ENCODE assay signal across 8 mouse cellular contexts in the genomic region with DNA sequence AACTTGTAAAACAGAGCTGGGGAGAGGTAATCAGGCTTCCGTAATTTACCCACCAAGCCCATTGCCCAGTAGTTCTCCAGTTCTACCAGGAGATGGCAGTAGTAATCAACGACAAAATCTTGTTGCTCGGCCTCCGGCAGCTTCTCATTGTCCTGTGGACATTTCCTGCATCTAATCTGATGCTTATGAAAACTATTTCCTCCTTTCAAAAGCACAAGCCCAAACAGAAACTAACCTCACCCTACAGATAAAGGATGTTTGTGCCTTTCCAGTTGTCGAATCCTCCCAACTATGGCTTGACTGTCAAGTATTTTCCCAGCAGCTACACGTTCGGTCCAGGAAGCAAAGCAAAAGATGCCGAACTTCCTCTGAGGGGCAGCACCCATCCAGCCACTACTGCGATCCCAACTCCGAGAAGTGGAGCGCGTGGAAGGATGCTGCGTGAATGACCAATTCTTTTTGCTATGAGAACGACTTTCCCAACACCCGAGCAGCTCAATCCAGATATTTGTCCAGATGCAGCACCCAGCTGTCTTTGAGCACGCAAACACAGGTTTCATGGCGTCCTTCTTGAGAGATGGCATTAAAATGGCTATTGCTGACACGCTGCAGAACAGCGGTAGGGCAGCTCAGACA.
DNase-seq lines count a peak whose midpoint lies in the region; ATAC-seq and TF ChIP-seq lines count a peak whose summit lies in the region.

No protein-coding gene starts in this region.

- peak; percentile 72 for DNase-seq in c-Kit-positive CD71-negative TER-119-negative erythroid progenitor cells, embryonic 14.5 days (ENCODE audit: low read depth)
- peak; percentile 67 for DNase-seq in hindbrain, embryonic 10.5 days (ENCODE audit: low spot score)
- peak; percentile 84 for DNase-seq in layer of hippocampus, adult 9-10 months (ENCODE audit: low spot score)
- peak; percentile 96 for DNase-seq in lung, embryonic 14.5 days
- peak; percentile 77 for DNase-seq in thymus, adult 2 months

- no peaks in the 10 kb centered on the region for H3K9me3 ChIP-seq in E14TG2a.4 (ENCODE audit: low read length)
- H3K9me3 ChIP-seq in forebrain, embryonic 15.5 days, result no peaks in the 10 kb centered on the region
- H3K9me3 ChIP-seq in hindbrain, embryonic 10.5 days, result no peaks in the 10 kb centered on the region
- no peaks in the 10 kb centered on the region; the same call in 1 of the 2 replicates for H3K9me3 ChIP-seq in lung, embryonic 14.5 days (ENCODE audit: low read depth, low read length)
- no peaks in the 10 kb centered on the region for H3K9me3 ChIP-seq in neural tube, embryonic 15.5 days (replicated peaks)

- TF ChIP-seq CTCF in E14TG2a.4 (conservative IDR thresholded peaks at IDR 0.05; ENCODE audit: low read length), result peak; percentile 99
- peak; percentile 84 for TF ChIP-seq CTCF in lung, embryonic 14.5 days (IDR thresholded peaks at IDR 0.05; ENCODE audit: low read depth)
- TF ChIP-seq CTCF in thymus, adult 2 months (IDR thresholded peaks at IDR 0.05; ENCODE audit: borderline replicate concordance, control insufficient read depth, extremely low read depth, insufficient read depth, low read length, poor library complexity), result no peak

- no peak for TF ChIP-seq POLR2A in thymus, adult 2 months (IDR thresholded peaks at IDR 0.05; ENCODE audit: control insufficient read depth, extremely low read depth, insufficient read depth, low read length, poor library complexity)

- no peaks in the 10 kb centered on the region for H3K36me3 ChIP-seq in E14TG2a.4 (ENCODE audit: insufficient read depth, low read length)
- no peaks in the 10 kb centered on the region for H3K36me3 ChIP-seq in forebrain, embryonic 15.5 days
- no peaks in the 10 kb centered on the region for H3K36me3 ChIP-seq in hindbrain, embryonic 10.5 days
- no peaks in the 10 kb centered on the region for H3K36me3 ChIP-seq in lung, embryonic 14.5 days (ENCODE audit: insufficient read depth)
- no peaks in the 10 kb centered on the region for H3K36me3 ChIP-seq in neural tube, embryonic 15.5 days
- H3K36me3 ChIP-seq in thymus, adult 2 months (ENCODE audit: control insufficient read depth, insufficient read depth, low read length), result no peaks in the 10 kb centered on the region

- peak overlapping the region; percentile 65 for H3K4me2 ChIP-seq in forebrain, embryonic 15.5 days (replicated peaks)
- H3K4me2 ChIP-seq in lung, embryonic 14.5 days, result peak overlapping the region; percentile 80
- H3K4me2 ChIP-seq in neural tube, embryonic 15.5 days, result peak overlapping the region; percentile 76

- WGBS in forebrain, embryonic 15.5 days, result under 1% methylated on average over 19 of the region's 19 CpGs
- WGBS in hindbrain, embryonic 10.5 days, result under 1% methylated on average over 19 of the region's 19 CpGs
- WGBS in lung, embryonic 14.5 days, result 1% methylated on average over 19 of the region's 19 CpGs
- WGBS in neural tube, embryonic 15.5 days, result under 1% methylated on average over 19 of the region's 19 CpGs
- WGBS in thymus, adult 2 months, result 5% methylated on average over 19 of the region's 19 CpGs

- H3K4me1 ChIP-seq in E14TG2a.4 (replicated peaks; ENCODE audit: low read depth, low read length), result peaks cover 81% of the 10 kb centered on the region
- peaks cover 8% of the 10 kb centered on the region; the same call in 1 of the 2 replicates for H3K4me1 ChIP-seq in forebrain, embryonic 15.5 days
- H3K4me1 ChIP-seq in hindbrain, embryonic 10.5 days (replicated peaks), result peaks cover 18% of the 10 kb centered on the region
- H3K4me1 ChIP-seq in lung, embryonic 14.5 days (ENCODE audit: insufficient read depth), result no peaks in the 10 kb centered on the region
- H3K4me1 ChIP-seq in neural tube, embryonic 15.5 days, result peaks cover 5% of the 10 kb centered on the region; the same call in 1 of the 2 replicates
- peaks cover 8% of the 10 kb centered on the region; the same call in 1 of the 2 replicates for H3K4me1 ChIP-seq in thymus, adult 2 months (replicated peaks; ENCODE audit: control insufficient read depth, insufficient read depth, low read length)

- peak; percentile 72 for ATAC-seq in forebrain, embryonic 15.5 days (replicated peaks)
- peak; percentile 72 for ATAC-seq in lung, embryonic 14.5 days (ENCODE audit: insufficient read depth)
- ATAC-seq in neural tube, embryonic 15.5 days (ENCODE audit: low FRiP score), result peak; percentile 86

- peak overlapping the region; percentile 45 for H3K9ac ChIP-seq in forebrain, embryonic 15.5 days (replicated peaks)
- peak overlapping the region; percentile 56 for H3K9ac ChIP-seq in lung, embryonic 14.5 days
- H3K9ac ChIP-seq in neural tube, embryonic 15.5 days (replicated peaks), result peak overlapping the region; percentile 48

- peak overlapping the region; percentile 61 for H3K4me3 ChIP-seq in E14TG2a.4 (replicated peaks; ENCODE audit: low read length)
- peak overlapping the region; percentile 43 for H3K4me3 ChIP-seq in forebrain, embryonic 15.5 days
- peak overlapping the region; percentile 58 for H3K4me3 ChIP-seq in hindbrain, embryonic 10.5 days
- H3K4me3 ChIP-seq in lung, embryonic 14.5 days (ENCODE audit: low read depth, low read length), result peak overlapping the region; percentile 39
- peak overlapping the region; percentile 47 for H3K4me3 ChIP-seq in neural tube, embryonic 15.5 days (replicated peaks)
- H3K4me3 ChIP-seq in thymus, adult 2 months (ENCODE audit: control insufficient read depth, insufficient read depth, low read length), result peak overlapping the region; percentile 75

- no peak overlapping the region for H3K27ac ChIP-seq in forebrain, embryonic 15.5 days (replicated peaks)
- H3K27ac ChIP-seq in hindbrain, embryonic 10.5 days, result peak overlapping the region; percentile 76
- H3K27ac ChIP-seq in lung, embryonic 14.5 days (ENCODE audit: low read depth), result peak overlapping the region; percentile 85
- H3K27ac ChIP-seq in neural tube, embryonic 15.5 days (replicated peaks), result peak overlapping the region; percentile 38; the same call in 1 of the 2 replicates
- no peak overlapping the region for H3K27ac ChIP-seq in thymus, adult 2 months (ENCODE audit: control insufficient read depth, insufficient read depth, low read length)

- H3K27me3 ChIP-seq in E14TG2a.4 (ENCODE audit: insufficient read depth, low read length), result no peaks in the 10 kb centered on the region; the same call in 1 of the 2 replicates
- peaks cover 30% of the 10 kb centered on the region for H3K27me3 ChIP-seq in forebrain, embryonic 15.5 days
- peaks cover 58% of the 10 kb centered on the region for H3K27me3 ChIP-seq in hindbrain, embryonic 10.5 days (ENCODE audit: insufficient read depth, poor library complexity, severe bottlenecking)
- no peaks in the 10 kb centered on the region; the same call in 1 of the 2 replicates for H3K27me3 ChIP-seq in lung, embryonic 14.5 days (ENCODE audit: insufficient read depth, low read length)
- H3K27me3 ChIP-seq in neural tube, embryonic 15.5 days (replicated peaks), result peaks cover 30% of the 10 kb centered on the region
- H3K27me3 ChIP-seq in thymus, adult 2 months (ENCODE audit: control insufficient read depth, insufficient read depth, low read length), result no peaks in the 10 kb centered on the region

Comparison
In these comparisons a context has a peak if more than half of its experiments do, and no peak if none do; other contexts are left out.
1. H3K27ac ChIP-seq: peak in hindbrain, embryonic 10.5 days (single experiment), lung, embryonic 14.5 days (single experiment) and neural tube, embryonic 15.5 days (single experiment); none in forebrain, embryonic 15.5 days (single experiment) and thymus, adult 2 months (single experiment).
2. Peak in every context shown above with its lines, with median percentiles within 50 percentile points of each other: H3K4me3 ChIP-seq, DNase-seq, ATAC-seq, H3K4me2 ChIP-seq and H3K9ac ChIP-seq.